Mouse (Mus musculus): ENCODE measurements around the gene Dzip1l.

Dzip1l gene

DNA sequence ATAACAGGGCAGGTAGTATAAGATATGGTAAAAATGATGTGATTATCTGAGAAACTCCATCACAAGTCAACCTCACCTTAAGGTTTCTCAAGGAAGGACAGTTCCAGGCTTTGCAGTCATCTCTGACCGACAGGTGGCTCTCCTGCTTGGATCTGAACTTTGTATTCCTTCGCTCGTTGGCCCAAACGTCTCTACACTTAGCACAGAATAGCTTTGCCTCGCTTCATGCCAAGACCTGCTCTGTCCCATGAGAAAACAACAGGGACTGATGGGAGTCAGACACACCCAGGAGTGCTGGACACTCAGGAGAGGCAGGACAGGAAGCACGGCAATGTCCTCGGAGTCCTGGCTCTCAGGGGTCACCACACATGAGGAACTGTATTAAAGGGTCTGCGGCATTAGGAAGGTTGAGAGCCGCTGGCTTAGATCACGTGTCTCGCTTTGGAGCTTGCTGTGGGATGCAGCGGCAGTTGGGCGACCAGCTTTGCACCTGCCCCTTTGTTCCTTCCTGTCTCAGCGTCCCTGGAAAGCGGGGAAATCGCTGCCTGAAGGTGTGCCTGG lies 32.4 kb downstream of the Dzip1l start:
- DNase-seq = no peak

DNA sequence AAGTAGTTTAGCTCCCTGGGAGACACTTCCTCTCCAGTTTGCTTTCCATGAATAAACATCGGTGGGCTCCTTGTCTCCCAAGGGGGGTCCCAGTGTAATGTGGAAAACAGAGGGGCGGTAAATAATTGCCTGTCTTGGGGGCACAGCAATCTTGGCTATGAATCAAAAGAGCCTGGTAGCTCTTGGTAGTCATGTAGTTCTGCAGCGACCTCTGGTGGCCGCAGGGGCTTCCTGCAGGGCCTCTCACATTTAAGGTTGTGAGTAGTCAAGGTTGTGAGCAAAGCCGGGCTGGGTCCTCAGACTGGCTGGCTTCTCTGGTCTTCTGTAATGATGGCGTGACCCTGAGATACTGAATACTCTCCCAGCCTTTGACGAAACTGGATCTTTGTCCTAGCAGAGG lies 33.1 kb downstream of the Dzip1l start:
- DNase-seq = peak; percentile 29 to 33

DNA sequence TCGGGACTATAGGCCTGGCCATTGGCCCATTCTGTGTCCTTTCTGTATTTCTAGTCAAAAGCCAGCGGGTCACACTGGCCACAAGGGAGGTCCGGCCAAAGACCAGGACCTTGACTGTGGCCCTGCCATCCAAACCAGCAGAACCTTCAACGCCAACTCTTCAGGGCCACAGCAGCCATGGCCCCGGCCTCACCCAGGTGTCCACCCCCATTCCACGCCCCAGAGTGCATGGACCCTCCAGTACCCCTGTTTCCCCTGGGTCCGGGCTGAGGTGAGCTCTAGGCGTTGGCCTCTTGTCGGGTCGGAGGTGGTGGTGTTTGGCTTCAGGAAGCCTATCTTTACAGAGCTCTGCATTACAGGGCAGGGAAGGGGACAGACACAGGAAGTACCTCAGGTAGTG lies 33.6 kb downstream of the Dzip1l start:
- no peak for DNase-seq

DNA sequence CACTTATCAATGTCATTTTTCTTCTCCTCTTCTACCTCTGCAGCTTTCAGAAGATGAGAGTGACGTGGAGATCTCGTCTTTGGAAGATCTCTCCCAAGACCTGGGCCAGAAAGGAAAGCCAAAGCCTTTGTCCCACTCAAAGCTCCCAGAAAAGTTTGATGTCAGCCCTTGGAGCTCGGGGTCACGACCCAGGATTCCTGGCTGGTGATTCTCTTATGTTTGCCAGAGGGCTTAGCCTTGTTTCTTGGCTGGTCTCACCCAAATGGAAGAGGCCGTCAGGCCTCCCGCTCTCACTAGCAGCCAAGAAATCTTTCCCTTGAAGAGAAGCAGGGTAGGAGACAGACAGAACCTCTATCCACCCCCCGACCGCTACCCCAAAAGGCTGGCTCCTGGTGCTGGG lies 38.3 kb downstream of the Dzip1l start:
- no peak for DNase-seq

DNA sequence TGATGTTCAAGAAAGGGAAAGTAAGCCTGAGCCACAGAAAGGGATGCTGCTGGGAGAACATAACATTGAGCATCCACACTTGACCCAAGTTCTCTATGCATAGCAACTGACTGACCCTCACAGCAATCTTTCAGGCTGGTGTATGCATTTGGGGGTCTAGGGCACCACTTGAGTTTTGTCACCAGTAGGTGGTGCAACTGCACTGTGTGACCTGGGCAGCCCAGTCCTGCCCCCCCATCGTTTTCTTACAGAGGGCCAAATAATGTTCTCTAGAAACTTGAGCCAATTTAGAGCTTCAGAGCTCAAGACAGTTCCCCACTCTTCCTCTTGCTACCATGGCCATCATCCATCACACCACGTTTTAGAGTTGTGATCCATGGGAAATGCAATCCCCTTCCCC lies 42.3 kb downstream of the Dzip1l start:
- DNase-seq = no peak

DNA sequence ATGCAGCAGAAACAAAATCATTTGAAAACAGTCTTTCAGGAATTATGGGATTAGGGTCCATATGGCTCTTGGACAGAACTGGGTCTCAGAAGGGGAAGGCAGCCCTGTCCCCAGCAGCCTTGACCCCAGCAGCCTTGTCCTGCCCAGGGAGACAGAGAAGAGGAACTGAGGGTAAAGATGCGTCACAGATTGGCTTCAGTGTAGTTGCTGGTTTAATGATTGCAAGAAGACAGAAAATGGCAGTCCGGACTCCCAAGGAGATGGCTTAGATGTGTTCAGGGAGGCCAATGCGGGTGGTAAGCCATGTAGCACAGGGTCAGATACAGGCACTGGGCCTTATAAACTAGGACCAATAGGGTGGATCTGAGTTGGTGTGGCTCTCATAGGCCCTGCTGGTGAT lies 46.4 kb downstream of the Dzip1l start:
- DNase-seq = no peak

DNA sequence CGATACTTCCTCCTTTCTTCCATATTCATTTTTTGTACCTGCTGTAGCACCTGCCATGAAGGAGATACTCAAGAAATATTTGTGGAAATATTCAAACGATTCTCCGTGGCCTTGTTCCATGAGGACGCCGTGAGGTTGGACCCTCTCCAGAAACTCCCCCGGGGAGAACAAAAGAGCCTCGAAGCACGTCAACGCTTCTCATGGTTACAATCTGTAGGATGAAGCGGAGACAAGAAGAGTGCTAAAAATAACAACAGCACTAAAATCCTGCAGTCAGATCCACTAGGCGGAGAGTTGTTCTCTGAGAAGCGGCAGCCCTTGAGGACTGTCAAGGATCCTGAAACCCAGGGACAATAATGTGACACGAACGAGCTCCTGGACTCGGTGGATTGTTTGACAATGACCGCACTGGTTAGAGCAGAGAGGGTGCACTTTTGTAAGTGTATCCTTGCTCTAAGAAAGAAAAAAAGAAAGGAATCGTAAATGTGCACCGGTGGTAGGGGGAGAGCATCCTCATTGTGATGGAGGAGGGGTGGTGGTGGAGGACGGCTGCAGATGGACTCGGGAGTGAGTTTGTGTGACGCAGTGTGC lies 52.8 kb downstream of the Dzip1l start:
- no peak for DNase-seq

DNA sequence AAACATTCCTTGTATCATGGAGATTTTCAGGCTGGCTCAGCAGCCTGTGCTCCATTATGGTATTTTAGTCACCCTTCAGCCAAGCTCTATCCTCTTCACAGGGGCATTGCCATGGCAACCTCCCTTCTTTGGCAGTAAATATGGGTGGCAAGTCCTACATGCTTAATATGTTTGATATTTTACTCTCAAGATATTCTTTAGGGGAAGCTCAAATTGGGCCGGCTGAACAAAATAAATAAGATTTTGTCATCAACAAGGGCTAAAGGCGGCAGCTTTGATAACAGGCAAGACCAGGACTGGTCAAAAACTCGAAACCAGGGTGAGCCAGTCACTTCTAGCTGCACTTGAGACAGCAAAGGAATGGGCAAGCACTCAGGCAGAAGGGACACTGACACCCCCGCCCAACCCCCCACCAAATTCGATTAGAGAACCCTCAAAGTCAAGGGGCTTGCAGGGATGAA lies 55.8 kb downstream of the Dzip1l start:
- no peak for DNase-seq

DNA sequence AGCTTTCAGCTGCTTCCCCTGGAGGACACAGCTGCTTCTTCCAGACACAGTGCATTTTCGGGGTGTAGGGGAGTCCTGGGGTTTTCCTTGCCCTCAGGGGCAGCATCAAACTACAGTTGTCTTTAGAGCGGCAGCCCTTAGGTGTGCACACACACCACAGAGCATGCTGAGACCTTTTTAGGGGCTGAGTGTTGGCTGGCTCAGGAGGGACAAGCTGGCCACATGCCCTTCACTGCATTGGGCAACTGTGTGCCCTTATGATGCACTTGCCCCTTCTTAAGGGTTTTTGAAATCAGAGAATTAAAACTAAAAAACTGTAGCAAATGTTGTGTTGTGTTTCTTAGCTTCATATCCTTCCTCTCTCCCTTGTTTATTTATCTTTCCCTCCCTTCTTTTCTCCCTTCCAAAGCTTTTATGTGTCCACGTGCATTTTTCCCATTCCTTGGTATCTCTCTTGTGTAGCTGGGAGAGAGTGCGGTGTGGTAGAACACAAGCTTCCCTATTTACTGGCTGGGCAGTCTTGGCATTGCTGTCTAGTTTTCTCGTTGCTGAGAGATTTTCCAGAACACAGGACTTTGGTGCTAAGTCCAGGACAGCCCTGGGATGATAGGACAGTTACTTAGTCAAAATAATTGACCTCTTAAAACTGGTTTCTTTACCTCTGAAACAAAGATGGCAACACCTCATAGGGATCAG lies 56.4 kb downstream of the Dzip1l start:
- no peak for DNase-seq

DNA sequence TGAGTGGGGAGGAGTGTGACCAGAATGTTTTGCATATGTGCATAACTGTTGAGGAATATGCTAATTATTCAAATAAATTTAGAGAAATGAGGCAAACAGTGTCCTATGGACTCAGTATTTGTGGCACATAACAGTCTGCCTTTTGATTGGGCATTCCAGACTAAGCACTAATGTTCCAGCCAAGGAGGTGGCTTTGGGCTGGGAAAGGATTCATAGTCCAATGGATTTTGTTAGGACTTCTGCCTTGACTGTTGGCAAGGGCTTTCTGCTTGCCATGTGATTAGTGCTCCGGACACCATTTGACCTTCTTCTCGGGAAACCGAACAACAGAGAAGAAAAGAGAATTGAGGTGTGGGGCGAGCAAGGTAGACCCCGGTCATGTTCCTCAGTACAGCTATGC lies 60.5 kb downstream of the Dzip1l start:
- DNase-seq = no peak

DNA sequence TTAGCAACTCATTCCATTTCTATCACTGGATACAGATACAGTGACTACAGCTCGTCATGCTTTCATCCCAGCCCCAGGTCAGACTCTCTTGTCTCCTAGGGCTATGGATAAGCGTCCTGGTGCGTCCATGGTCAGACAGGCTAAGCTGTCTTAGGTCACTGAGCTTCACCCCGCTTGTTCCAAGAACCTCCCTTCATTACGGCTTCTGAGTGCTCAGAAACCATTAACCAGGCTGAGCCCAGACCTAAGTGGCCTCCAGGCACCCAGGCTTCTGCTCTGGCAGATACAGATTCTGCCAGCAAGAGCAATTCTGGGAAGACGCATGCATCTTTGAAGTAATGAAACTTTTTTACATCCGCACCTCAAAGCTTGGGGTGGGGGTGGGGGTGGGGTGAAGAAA lies 61.1 kb downstream of the Dzip1l start:
- DNase-seq = no peak

DNA sequence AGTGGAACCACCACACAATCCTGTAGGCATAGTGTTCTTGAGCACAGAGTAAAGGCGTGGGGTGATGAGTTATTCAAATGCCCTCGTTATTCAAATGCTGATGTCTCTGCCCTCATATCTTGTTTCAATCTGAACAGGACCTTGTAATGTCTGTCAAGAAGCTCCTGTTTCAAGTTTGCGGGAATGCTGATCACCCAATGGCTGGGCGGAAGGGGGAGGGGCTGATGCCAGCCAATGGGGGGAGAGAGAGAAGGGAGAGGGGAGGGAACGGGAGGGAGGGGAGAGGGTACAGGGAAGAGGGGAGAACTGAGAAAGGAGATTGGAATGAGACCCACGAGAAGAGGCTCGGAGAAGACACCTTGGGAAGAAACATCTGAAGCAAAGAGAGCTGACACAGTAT lies 65.7 kb downstream of the Dzip1l start:
- DNase-seq = no peak

DNA sequence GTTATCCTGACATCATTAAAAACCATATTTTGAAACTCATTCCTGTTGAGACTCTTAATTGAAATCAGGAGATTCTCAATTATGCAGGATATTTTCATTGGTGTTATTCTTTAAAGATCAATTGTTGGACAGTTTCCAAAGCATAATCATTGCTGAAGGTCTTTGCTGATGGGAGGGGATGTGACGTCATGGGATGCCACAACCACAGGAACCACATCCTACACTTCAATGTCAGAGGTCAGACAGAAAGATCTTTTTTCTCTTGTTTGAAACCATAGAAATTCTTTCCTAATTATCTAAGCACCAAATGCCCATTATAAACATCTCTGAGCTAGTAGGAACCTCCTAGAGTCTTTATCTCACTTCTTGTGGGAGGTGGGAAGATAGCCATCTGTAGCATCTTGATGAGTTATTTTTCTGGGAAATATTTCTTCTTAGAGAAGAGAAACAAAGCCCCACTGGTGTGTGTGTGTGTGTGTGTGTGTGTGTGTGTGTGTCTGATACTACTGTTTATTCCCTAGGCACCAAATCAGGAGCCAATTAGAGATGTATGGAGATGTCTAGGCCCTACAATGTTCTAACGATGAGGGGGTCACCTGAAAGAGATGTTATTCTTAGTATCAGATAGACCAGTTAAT lies 70.6 kb downstream of the Dzip1l start:
- no peak for DNase-seq

DNA sequence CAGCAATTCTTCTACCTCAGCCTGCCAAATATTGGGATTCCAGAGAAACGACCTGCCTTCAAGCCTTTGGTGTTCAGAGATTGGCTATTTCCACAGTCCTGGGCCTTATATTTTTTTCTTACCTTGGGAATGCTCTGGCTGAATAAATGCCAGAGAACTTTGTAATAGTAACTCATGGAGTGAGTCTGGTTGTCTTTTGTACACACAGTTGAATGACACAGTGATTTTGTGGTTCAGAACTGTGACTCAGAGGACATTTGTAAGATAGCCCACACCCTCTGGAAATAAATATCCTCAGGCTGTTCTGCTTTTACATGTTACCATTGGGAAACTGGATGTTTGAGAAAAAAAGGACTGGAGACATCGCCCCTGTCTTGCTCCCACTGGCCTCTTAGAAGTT lies 71.9 kb downstream of the Dzip1l start:
- DNase-seq = no peak

DNA sequence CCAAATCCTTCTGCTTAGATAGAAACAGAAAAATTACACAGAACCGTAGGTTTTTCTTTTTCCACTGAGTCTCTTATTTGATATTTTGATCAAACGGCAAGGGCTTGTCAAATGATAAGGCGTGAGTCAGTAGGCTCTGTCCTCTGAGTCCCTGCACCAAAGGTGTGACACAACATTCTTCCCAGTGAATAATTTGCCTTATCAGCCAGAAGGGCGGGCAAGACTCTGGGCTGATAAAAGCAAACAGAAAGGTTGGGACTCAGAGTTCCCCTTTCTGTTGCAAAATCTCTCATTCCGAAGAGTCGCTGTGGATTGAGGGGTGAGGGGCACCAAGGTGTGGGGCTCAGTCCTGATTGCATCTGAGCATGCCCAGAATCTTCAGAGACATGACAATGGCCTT lies 72.9 kb downstream of the Dzip1l start:
- DNase-seq = no peak

DNA sequence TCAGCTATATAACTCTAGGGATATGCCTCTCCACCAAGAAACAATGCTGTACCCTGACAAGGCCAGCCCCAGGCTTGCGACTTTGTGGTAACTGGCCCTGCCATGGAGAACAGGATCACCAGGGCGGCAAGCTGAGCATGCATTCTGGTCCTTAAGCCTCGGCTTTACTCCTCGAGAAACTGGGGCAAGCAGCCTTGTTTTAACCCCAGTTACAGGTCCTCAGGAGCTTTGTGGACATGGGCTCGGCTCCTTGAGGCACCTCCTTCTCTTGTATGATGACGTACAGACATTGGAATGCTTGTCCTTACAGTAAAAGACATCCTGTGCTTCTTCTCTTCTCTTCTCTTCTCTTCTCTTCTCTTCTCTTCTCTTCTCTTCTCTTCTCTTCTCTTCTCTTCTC lies 74.4 kb downstream of the Dzip1l start:
- no peak for DNase-seq

DNA sequence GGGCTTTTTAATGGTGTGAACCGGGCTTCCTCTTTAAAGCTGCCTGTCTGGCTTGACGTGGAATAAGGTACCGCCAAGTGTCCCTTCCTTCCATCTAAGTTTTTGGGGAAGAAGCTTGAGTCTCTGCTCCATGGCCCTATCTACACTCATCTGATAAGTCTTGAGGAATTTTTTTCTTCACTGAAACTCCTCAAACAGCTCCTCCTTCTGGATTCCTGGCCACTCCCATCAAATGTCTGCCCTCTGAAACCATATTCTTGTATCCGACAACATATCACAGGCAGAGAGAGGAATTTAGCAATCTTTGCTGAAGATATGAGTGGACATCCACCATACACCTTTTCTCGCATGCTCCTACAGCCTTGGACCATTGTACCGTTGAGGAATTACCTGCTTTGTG lies 77.0 kb downstream of the Dzip1l start:
- no peak for DNase-seq

DNA sequence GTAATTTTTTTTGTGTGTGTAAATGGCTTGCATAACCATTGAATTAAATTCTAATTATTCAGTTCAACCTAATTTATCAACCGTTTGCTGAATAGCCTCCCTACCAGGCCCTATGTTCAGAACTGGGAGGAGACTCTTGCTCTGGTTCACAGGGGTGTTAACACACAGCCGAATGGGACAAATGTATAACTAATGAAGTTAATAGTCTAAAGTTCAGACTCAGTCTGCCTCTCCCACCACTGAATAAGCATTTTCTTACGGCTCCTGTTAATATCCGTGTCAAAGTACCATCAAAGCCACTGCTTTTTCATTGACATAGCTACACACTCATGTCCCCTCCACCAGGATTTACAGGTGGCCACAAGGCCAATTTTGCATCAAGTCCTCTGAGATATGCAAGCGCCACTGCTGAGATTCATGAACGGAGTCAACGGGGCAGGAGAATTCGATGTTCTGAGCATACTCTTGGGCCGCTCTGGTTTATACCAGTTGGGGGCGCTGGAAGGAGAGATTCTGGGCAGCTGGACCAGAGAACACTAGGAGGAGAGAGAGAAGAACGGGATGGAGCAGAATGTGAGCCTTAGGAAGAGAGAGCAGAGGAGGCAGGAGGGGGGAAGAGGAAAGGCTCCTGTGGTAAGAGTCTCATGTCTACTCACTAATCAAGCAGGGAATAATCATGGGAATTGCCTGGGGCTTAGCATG lies 78.3 kb downstream of the Dzip1l start:
- DNase-seq = no peak

DNA sequence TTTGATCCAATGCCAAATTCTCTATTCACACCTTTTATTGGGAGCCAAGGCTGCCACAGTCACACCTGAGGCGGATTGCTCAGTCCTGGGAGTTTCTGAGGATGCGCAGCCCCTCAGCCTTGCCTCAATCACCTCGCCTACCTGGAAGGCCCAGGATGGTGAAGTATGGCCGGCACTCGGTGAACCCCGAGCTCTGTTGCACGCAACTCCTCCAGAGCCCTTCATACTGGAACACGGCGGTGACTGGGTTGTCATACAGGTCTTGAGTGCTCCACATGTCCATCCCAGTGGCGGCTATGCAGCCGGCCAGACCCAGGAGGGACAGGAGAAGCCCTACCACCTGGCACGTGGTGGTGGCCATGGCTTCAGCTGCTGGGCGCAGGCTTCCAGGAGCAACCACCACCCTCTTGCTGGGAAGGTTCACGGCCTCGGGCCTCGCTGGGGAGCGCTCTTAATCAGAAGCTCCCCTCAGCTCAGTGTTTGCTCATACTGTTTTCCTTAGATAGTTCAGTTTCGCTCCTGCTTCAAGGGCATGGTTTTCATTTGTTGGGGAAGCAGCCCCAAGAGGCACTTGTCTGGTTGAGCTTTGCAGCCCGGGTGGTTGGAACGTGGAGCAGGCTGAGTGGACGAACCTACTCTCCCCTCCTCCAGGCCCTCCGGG lies 80.4 kb downstream of the Dzip1l start:
- DNase-seq = no peak

DNA sequence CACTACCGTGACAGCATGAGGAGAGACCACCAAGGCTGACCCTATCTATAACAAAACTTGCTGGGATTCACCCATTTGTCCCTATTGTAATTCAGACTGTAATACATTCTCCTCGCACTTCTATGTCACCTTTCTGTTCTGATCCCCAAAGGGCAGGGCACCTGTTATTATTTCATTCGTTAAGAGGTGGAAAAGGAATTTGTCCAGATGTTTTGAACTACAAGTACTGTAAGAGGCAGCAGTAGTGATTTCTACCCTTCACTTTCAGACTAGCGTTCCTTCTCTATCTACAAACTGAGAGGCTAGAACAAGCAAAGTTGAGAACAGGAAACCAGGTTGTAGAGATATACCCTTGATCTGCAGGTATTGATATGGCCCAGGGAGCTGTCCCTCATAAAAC lies 81.0 kb downstream of the Dzip1l start:
- no peak for DNase-seq

DNA sequence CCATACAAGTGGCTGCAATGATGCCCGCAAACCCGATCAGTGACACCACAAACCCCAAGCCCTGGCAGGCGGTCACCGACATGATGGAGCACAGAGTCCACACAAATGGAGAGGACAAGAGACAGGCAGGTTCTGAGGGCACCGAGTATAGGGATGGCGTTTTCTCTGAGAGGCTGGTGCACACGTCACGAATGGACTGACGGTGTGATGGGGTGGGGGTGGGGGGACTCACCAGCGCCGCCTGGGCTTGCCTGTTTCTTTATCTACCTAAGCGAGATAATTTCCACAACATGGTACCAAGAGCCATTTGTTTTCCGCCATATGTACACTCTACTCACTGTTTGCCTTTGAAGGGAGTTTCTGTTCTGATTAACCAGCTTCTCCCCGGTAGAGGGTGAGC lies 87.8 kb downstream of the Dzip1l start, which contains the start of gene Cldn18:
Gene Cldn18, minus strand, starts transcription at position 134 of the 400 bp plus-strand sequence.
- DNase-seq = no peak
